Mouse (Mus musculus) heart, embryonic 13.5 days (tissue): Measurements from ENCODE around the gene Scgb2b3. TPM values are rescaled to one million over a fixed set of nuclear protein-coding genes. Genes with fewer than 3 reads are reported as not detected.

Source experiments
- ATAC-seq: fragments of 200-750 bp; cut with Nextera tagmentation; 2 replicates; pipeline ENCODE4 v1.8.0; 2017; ENCODE audit warnings: moderate TSS enrichment; ENCODE audit not compliant: insufficient number of reproducible peaks, low FRiP score, low TSS enrichment; ENCODE audit errors: extremely low read depth
- H3K27ac ChIP-seq: fragments of 300-500 bp; sonication (generic); replicated peaks from 2 replicates; pipeline ENCODE4 v1.5.1; 2015; ENCODE audit warnings: moderate library complexity, mild to moderate bottlenecking, inconsistent platforms
- H3K27me3 ChIP-seq: fragments of 300-500 bp; sonication (generic); replicated peaks from 2 replicates; pipeline ENCODE4 v1.6.1; 2015; ENCODE audit warnings: mild to moderate bottlenecking, inconsistent platforms
- H3K36me3 ChIP-seq: fragments of 300-500 bp; sonication (generic); 2 replicates; pipeline ENCODE4 v1.6.1; 2015; ENCODE audit warnings: mild to moderate bottlenecking, inconsistent platforms
- H3K4me1 ChIP-seq: fragments of 300-500 bp; sonication (generic); 2 replicates; pipeline ENCODE4 v1.6.1; 2015; ENCODE audit warnings: inconsistent platforms
- H3K4me2 ChIP-seq: fragments of 300-500 bp; sonication (generic); 2 replicates; pipeline ENCODE4 v1.6.1; 2015; ENCODE audit warnings: inconsistent platforms, mild to moderate bottlenecking, moderate library complexity
- H3K4me3 ChIP-seq: fragments of 300-500 bp; sonication (generic); 2 replicates; pipeline ENCODE4 v1.5.1; 2015; ENCODE audit warnings: moderate library complexity, mild to moderate bottlenecking, inconsistent platforms
- H3K9ac ChIP-seq: fragments of 300-500 bp; sonication (generic); 2 replicates; pipeline ENCODE4 v1.6.1; 2015; ENCODE audit warnings: inconsistent platforms, mild to moderate bottlenecking, moderate library complexity
- H3K9me3 ChIP-seq: fragments of 300-500 bp; sonication (generic); 2 replicates; pipeline ENCODE4 v1.6.1; 2016; ENCODE audit warnings: inconsistent platforms
- WGBS: fragments of 180-500 bp; shearing (Covaris S2); methylation state at CpG from one replicate; pipeline ENCODE4 v1.1.7; 2015; ENCODE audit warnings: mixed read lengths; 5-methylcytosine and 5-hydroxymethylcytosine counted together
- polyA plus RNA-seq: library from polyadenylated mRNA; unstranded; fragments of >200 nt; fragmentation: Nextera tagmentation; extraction: Ambion mirVana; gene quantifications from 2 replicates; pipeline ENCODE4 v1.2.1, GENCODE M21; 2015

Gene Scgb2b3
- polyA plus RNA-seq, result not detected in 2 replicates

GRCm38 (mm10) chr7:31362022-31362560, at the start of gene Scgb2b3:
Gene Scgb2b3, minus strand, starts transcription at chr7:31362072.
- Histone ChIP-seq H3K4me1 (no peaks in the 10 kb centered on the region), H3K36me3 (no peaks in the 10 kb centered on the region), H3K27me3 (no peaks in the 10 kb centered on the region), H3K27ac (no peak within 1 kb of the TSS), H3K4me2 (no peak within 1 kb of the TSS), H3K9ac (no peak within 1 kb of the TSS), H3K4me3 (no peak within 1 kb of the TSS), H3K9me3 (peaks cover 63% of the 10 kb centered on the region)
- 50% methylated on average over 4 of the region's 4 CpGs for WGBS
- no peak for ATAC-seq

GRCm38 (mm10) chr7:31375292-31375691, 13.4 kb upstream of the Scgb2b3 start, which contains the start of gene Scgb1b3:
Gene Scgb1b3, plus strand, starts transcription at chr7:31375592.
- ATAC-seq, result no peak
- peaks cover 55% of the 10 kb centered on the region for H3K9me3 ChIP-seq
- H3K4me2 ChIP-seq, result no peak within 1 kb of the TSS
- H3K36me3 ChIP-seq, result no peaks in the 10 kb centered on the region
- no peaks in the 10 kb centered on the region for H3K27me3 ChIP-seq
- H3K4me1 ChIP-seq, result no peaks in the 10 kb centered on the region
- WGBS, result 57% methylated on average over 3 of the region's 3 CpGs
- H3K9ac ChIP-seq, result no peak within 1 kb of the TSS
- no peak within 1 kb of the TSS for H3K27ac ChIP-seq
- no peak within 1 kb of the TSS for H3K4me3 ChIP-seq

Other genes with a start within 250 kb of the Scgb2b3 start
- 2.4 and 3.6 TPM in 2 replicates for gene Hpn, start 246.8 kb downstream of the Scgb2b3 start, polyA plus RNA-seq
- 2.5 and 3.1 TPM in 2 replicates for gene Scn1b, start 235.1 kb downstream of the Scgb2b3 start, polyA plus RNA-seq
- gene Gramd1a, start 206.2 kb downstream of the Scgb2b3 start, polyA plus RNA-seq, result 50.3 and 51.8 TPM in 2 replicates
- not detected in 2 replicates for gene Scgb2b2, start 71.6 kb downstream of the Scgb2b3 start, polyA plus RNA-seq
- gene Scgb1b2, start 70.3 kb downstream of the Scgb2b3 start, polyA plus RNA-seq, result not detected in 2 replicates
- not detected in 2 replicates for gene Scgb1b3, start 13.5 kb upstream of the Scgb2b3 start, polyA plus RNA-seq